Mouse (Mus musculus): Measurements from ENCODE around the gene Pin1rt1.

The Pin1rt1 gene

GRCm38 (mm10) chr2:104716279-104716678, at the start of gene Pin1rt1:
TSS of gene Pin1rt1 (minus strand) at chr2:104716379.
- DNase-seq (ENCODE audit: low spot score): no peak

- DNase-seq (ENCODE audit: low spot score): no peak
Measured at GRCm38 (mm10) chr2:104764018-104764417, 47.8 kb upstream of the Pin1rt1 start.

GRCm38 (mm10) chr2:104763134-104763703, 47.0 kb upstream of the Pin1rt1 start:
- DNase-seq (ENCODE audit: low spot score): peak; percentile 10

GRCm38 (mm10) chr2:104750611-104751010, 34.4 kb upstream of the Pin1rt1 start:
- DNase-seq (ENCODE audit: low spot score): no peak

GRCm38 (mm10) chr2:104748652-104749183, 32.5 kb upstream of the Pin1rt1 start:
- no peak for DNase-seq (ENCODE audit: low spot score)

GRCm38 (mm10) chr2:104746251-104746650, 30.1 kb upstream of the Pin1rt1 start:
- DNase-seq (ENCODE audit: low spot score): no peak

GRCm38 (mm10) chr2:104743971-104744370, 27.8 kb upstream of the Pin1rt1 start:
- no peak for DNase-seq (ENCODE audit: low spot score)

GRCm38 (mm10) chr2:104743160-104743559, 27.0 kb upstream of the Pin1rt1 start:
- no peak for DNase-seq (ENCODE audit: low spot score)

GRCm38 (mm10) chr2:104742741-104743064, 26.5 kb upstream of the Pin1rt1 start, which contains the start of gene Depdc7:
TSS of gene Depdc7 (minus strand) at chr2:104742878.
- DNase-seq (ENCODE audit: low spot score): peak; percentile 74

- DNase-seq (ENCODE audit: low spot score): no peak
Measured at GRCm38 (mm10) chr2:104741896-104742740, 25.9 kb upstream of the Pin1rt1 start.

GRCm38 (mm10) chr2:104741015-104741758, 25.0 kb upstream of the Pin1rt1 start:
- DNase-seq (ENCODE audit: low spot score): no peak

- no peak for DNase-seq (ENCODE audit: low spot score)
Measured at GRCm38 (mm10) chr2:104740248-104740949, 24.2 kb upstream of the Pin1rt1 start.

- DNase-seq (ENCODE audit: low spot score): no peak
Measured at GRCm38 (mm10) chr2:104739691-104740090, 23.5 kb upstream of the Pin1rt1 start.

GRCm38 (mm10) chr2:104736241-104736640, 20.1 kb upstream of the Pin1rt1 start:
- no peak for DNase-seq (ENCODE audit: low spot score)

GRCm38 (mm10) chr2:104732562-104733256, 16.5 kb upstream of the Pin1rt1 start:
- DNase-seq (ENCODE audit: low spot score): no peak

- no peak for DNase-seq (ENCODE audit: low spot score)
Measured at GRCm38 (mm10) chr2:104732033-104732444, 15.9 kb upstream of the Pin1rt1 start.

GRCm38 (mm10) chr2:104727369-104727768, 11.2 kb upstream of the Pin1rt1 start:
- DNase-seq (ENCODE audit: low spot score): no peak

- DNase-seq (ENCODE audit: low spot score): no peak
Measured at GRCm38 (mm10) chr2:104722021-104722420, 5.8 kb upstream of the Pin1rt1 start.

GRCm38 (mm10) chr2:104717827-104718226, 1.6 kb upstream of the Pin1rt1 start:
- DNase-seq (ENCODE audit: low spot score): no peak

GRCm38 (mm10) chr2:104717231-104717735, 1.1 kb upstream of the Pin1rt1 start:
- DNase-seq (ENCODE audit: low spot score): no peak

- DNase-seq (ENCODE audit: low spot score): no peak
Measured at GRCm38 (mm10) chr2:104714254-104714691, 1.9 kb downstream of the Pin1rt1 start.

All from left cerebral cortex, adult 11 months (tissue).